Mouse (Mus musculus) lung, adult 2 months (tissue): ENCODE measurements around the gene Rev3l.
A peak's percentile ranks its signal among the peaks of the same experiment; 100 is the strongest.

ENCODE experiments used
- CTCF ChIP-seq: fragments of 200-500 bp; IDR thresholded peaks from 2 replicates; pipeline ENCODE4 v1.5.1; 2011; ENCODE audit warnings: mild to moderate bottlenecking, low read length, control low read depth; ENCODE audit not compliant: insufficient read depth
- POLR2A ChIP-seq: fragments of 200-500 bp; IDR thresholded peaks from 2 replicates; pipeline ENCODE4 v1.6.1; 2011; ENCODE audit warnings: low read depth, mild to moderate bottlenecking, control low read depth, low read length, borderline replicate concordance; ENCODE audit errors: extremely low read depth

- peak; percentile 44; the same call in 1 of the 2 replicates for TF ChIP-seq CTCF
- no peak for TF ChIP-seq POLR2A
Observed at GRCm38 (mm10) chr10:39811507-39811906, 79.6 kb downstream of the Rev3l start.
